8 mouse cellular contexts compared by ENCODE assay signal in the genomic region with DNA sequence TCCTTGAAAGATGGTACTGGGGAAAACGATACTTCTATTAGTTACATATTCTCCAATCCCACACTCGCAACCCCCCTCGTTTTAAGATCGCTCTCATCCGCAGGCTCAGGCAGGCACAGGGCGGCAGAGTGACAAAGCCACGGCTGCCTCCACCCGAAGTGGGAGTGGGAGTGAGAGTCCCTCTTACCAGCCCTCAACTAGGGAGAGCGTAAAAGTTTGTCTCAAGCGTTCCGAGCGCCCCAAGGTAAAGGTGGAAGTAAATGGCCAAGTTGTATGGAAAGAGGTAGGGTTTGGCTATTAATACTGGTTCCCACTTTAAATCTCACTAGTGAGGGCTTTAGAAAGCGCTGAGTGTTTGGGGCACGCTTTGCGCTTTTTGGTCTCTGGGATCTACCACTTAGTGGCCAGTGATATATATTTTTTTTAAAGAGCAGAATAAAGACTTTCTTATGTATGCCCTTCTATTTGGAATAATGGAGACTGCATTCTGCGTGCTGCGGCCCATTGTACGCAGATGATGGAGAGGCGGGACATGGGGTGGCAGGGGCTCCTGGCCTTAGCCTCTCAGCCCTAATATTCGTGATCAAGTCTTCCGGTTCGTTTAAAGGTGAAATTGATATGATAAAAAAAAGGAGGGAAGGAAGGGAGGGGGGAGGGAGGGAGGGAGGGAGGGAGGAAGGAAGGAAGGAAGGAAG. TPM values are rescaled to one million over a fixed set of nuclear protein-coding genes. Genes with fewer than 3 reads are reported as not detected.
DNase-seq lines count a peak whose midpoint lies in the region; ATAC-seq and TF ChIP-seq lines count a peak whose summit lies in the region.

No protein-coding gene starts in this region.

- no peaks in the 10 kb centered on the region for H3K36me3 ChIP-seq in forebrain, embryonic 11.5 days (ENCODE audit: control insufficient read depth, insufficient read depth, low read length)
- H3K36me3 ChIP-seq in limb, embryonic 12.5 days, result no peaks in the 10 kb centered on the region
- no peaks in the 10 kb centered on the region for H3K36me3 ChIP-seq in stomach, embryonic 15.5 days

- TF ChIP-seq CTCF in cerebellum, adult 2 months (IDR thresholded peaks at IDR 0.05; ENCODE audit: borderline replicate concordance, insufficient read depth, low read depth, low read length), result no peak

- peak overlapping the region; percentile 87 for H3K4me3 ChIP-seq in cerebellum, adult 2 months (replicated peaks; ENCODE audit: insufficient read depth, low read depth, low read length)
- H3K4me3 ChIP-seq in forebrain, embryonic 11.5 days (ENCODE audit: low read depth, low read length), result peak overlapping the region; percentile 89
- H3K4me3 ChIP-seq in limb, embryonic 12.5 days (replicated peaks), result peak overlapping the region; percentile 59
- H3K4me3 ChIP-seq in stomach, embryonic 15.5 days (replicated peaks), result peak overlapping the region; percentile 60

- H3K4me1 ChIP-seq in cerebellum, adult 2 months (ENCODE audit: control insufficient read depth, insufficient read depth, low read length), result no peaks in the 10 kb centered on the region
- peaks cover 6% of the 10 kb centered on the region; the same call in 1 of the 2 replicates for H3K4me1 ChIP-seq in forebrain, embryonic 11.5 days (replicated peaks; ENCODE audit: control insufficient read depth, insufficient read depth, low read length)
- H3K4me1 ChIP-seq in limb, embryonic 12.5 days (replicated peaks), result peaks cover 28% of the 10 kb centered on the region
- 0 out of 2 replicates have a peak, but pooled peaks cover 3% of the 10 kb centered on the region for H3K4me1 ChIP-seq in stomach, embryonic 15.5 days

- peak overlapping the region; percentile 84 for H3K4me2 ChIP-seq in forebrain, embryonic 11.5 days (ENCODE audit: low read depth, low read length, severe bottlenecking)
- peak overlapping the region; percentile 89 for H3K4me2 ChIP-seq in limb, embryonic 12.5 days
- H3K4me2 ChIP-seq in stomach, embryonic 15.5 days, result peak overlapping the region; percentile 76

- no peak for TF ChIP-seq POLR2A in cerebellum, adult 2 months (IDR thresholded peaks at IDR 0.05; ENCODE audit: borderline replicate concordance, insufficient read depth, low read length)

- peak overlapping the region; percentile 14; the same call in 1 of the 2 replicates for H3K27ac ChIP-seq in cerebellum, adult 2 months (ENCODE audit: insufficient read depth, low read length)
- peak overlapping the region; percentile 98 for H3K27ac ChIP-seq in forebrain, embryonic 11.5 days (ENCODE audit: low read depth, low read length)
- no peak overlapping the region for H3K27ac ChIP-seq in limb, embryonic 12.5 days
- H3K27ac ChIP-seq in stomach, embryonic 15.5 days, result peak overlapping the region; percentile 88

- no peaks in the 10 kb centered on the region for H3K9me3 ChIP-seq in forebrain, embryonic 11.5 days (ENCODE audit: control insufficient read depth, low read length)
- H3K9me3 ChIP-seq in limb, embryonic 12.5 days, result no peaks in the 10 kb centered on the region
- no peaks in the 10 kb centered on the region for H3K9me3 ChIP-seq in stomach, embryonic 15.5 days

- ATAC-seq in forebrain, embryonic 11.5 days (replicated peaks; ENCODE audit: low FRiP score), result peak; percentile 16; the same call in 1 of the 2 replicates
- 0 out of 2 replicates have a peak, but pooled peaks have one; percentile 44 for ATAC-seq in limb, embryonic 12.5 days (ENCODE audit: insufficient number of reproducible peaks, insufficient read depth, low FRiP score, low TSS enrichment, low read depth)
- ATAC-seq in stomach, embryonic 15.5 days (ENCODE audit: insufficient read depth, low FRiP score, low read depth), result no peak
- no peak for ATAC-seq in inflammation-experienced regulatory T-cells, adult 6 months
- no peak for ATAC-seq in erythroblast, adult 5-6 weeks (replicated peaks; ENCODE audit: low FRiP score, poor library complexity, severe bottlenecking)

- WGBS in cerebellum, adult 2 months, result 1% methylated on average over 22 of the region's 22 CpGs
- WGBS in forebrain, embryonic 11.5 days, result under 1% methylated on average over 22 of the region's 22 CpGs
- 2% methylated on average over 22 of the region's 22 CpGs for WGBS in limb, embryonic 12.5 days
- 1% methylated on average over 22 of the region's 22 CpGs for WGBS in stomach, embryonic 15.5 days

- peak in 1 of 2 experiments; percentile 43 for DNase-seq in cerebellum, adult 2 months
- DNase-seq in cerebellum, adult 8-10 months, result no peak
- peak; percentile 57 for DNase-seq in 3T3-L1 (ENCODE audit: low read depth, low spot score)
- DNase-seq in forebrain, embryonic 11.5 days (ENCODE audit: low spot score), result no peak

- H3K9ac ChIP-seq in forebrain, embryonic 11.5 days (ENCODE audit: low read length), result peak overlapping the region; percentile 95
- peak overlapping the region; percentile 61; the same call in 1 of the 2 replicates for H3K9ac ChIP-seq in limb, embryonic 12.5 days (replicated peaks)
- 0 out of 2 replicates have a peak overlapping the region, but pooled peaks have one; percentile 25 for H3K9ac ChIP-seq in stomach, embryonic 15.5 days

- no peaks in the 10 kb centered on the region for H3K27me3 ChIP-seq in cerebellum, adult 2 months (ENCODE audit: control insufficient read depth, insufficient read depth, low read length)
- peaks cover 8% of the 10 kb centered on the region; the same call in 1 of the 2 replicates for H3K27me3 ChIP-seq in forebrain, embryonic 11.5 days (ENCODE audit: control insufficient read depth, insufficient read depth, low read length)
- H3K27me3 ChIP-seq in limb, embryonic 12.5 days, result peaks cover 69% of the 10 kb centered on the region
- peaks cover 14% of the 10 kb centered on the region; the same call in 1 of the 2 replicates for H3K27me3 ChIP-seq in stomach, embryonic 15.5 days (replicated peaks)

RNA-seq across cellular contexts. Expression of gene Nr2f1, which starts 2.5 kb away (rescaled TPM):
- 71.3 and 84.5 TPM in 2 replicates for polyA plus RNA-seq in cerebellum, adult 2 months (2012; rRNA removed)
- polyA plus RNA-seq in forebrain, embryonic 11.5 days (2014; fragmentation: Nextera tagmentation; extraction: Ambion mirVana), result 110 and 122 TPM in 2 replicates
- polyA plus RNA-seq in limb, embryonic 12.5 days (2016; fragmentation: Nextera tagmentation; extraction: Ambion mirVana), result 5.7 and 6.6 TPM in 2 replicates
- 11.6 and 11.7 TPM in 2 replicates for polyA plus RNA-seq in stomach, embryonic 15.5 days (2015; fragmentation: Nextera tagmentation; extraction: Ambion mirVana)
- polyA plus RNA-seq in inflammation-experienced regulatory T-cells, adult 6 months (2017; shearing (Covaris generic)), result not detected
- total RNA-seq in erythroblast, adult 5-6 weeks (2015; ENCODE audit: low replicate concordance), result not detected in 2 replicates
- total RNA-seq in erythroblast, adult 5-6 weeks (2017; ENCODE audit: low replicate concordance), result not detected in 2 replicates

Comparison
In these comparisons a context has a peak if more than half of its experiments do, and no peak if none do; other contexts are left out.
1. ATAC-seq: peak in forebrain, embryonic 11.5 days (single experiment) and limb, embryonic 12.5 days (single experiment); none in stomach, embryonic 15.5 days (single experiment), inflammation-experienced regulatory T-cells, adult 6 months (single experiment) and erythroblast, adult 5-6 weeks (single experiment).
2. H3K9ac ChIP-seq: peak in every context shown above with its lines; median percentile 95 in forebrain, embryonic 11.5 days; 61 in limb, embryonic 12.5 days; 25 in stomach, embryonic 15.5 days.
3. Peak in every context shown above with its lines, with median percentiles within 50 percentile points of each other: H3K4me3 ChIP-seq and H3K4me2 ChIP-seq.